Mouse (Mus musculus) ovary, postnatal 10 days (tissue): ENCODE results near the gene Mrps27.

Source experiments
- DNase-seq: peaks from one replicate; pipeline ENCODE4 v3.0.0; 2022; ENCODE audit warnings: low spot score

The Mrps27 gene

GRCm38 (mm10) chr13:99387901-99388811 lies 43.6 kb downstream of the Mrps27 start:
- DNase-seq, result no peak

- DNase-seq, result no peak
These were observed 46.8 kb downstream of the Mrps27 start for GRCm38 (mm10) chr13:99391417-99391816.

- no peak for DNase-seq
These were observed 48.5 kb downstream of the Mrps27 start for GRCm38 (mm10) chr13:99393128-99393527.

DNA sequence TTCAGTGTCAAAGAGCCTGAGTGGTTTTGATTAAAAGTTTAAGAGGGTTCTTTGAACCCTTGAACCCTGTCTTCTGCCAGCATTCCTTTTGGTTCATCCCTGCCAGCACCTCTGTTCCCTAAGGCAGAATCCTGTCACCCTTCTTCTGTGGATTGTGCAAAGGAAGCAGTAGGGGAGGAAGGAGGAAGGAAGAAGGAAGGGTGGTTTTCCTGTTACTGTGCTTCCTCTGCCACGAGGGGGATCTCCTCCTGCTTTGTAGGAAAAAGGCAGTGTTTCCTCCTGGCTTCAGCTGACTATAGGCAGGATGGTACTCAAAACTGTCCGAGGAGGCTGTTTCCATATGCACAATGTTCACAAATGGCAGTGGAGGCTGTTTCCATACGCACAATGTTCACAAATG lies 50.1 kb downstream of the Mrps27 start:
- no peak for DNase-seq

- DNase-seq, result no peak
These were observed 50.9 kb downstream of the Mrps27 start for GRCm38 (mm10) chr13:99395531-99395930.

- no peak for DNase-seq
These were observed 52.6 kb downstream of the Mrps27 start for GRCm38 (mm10) chr13:99397228-99397627.

- no peak for DNase-seq
These were observed 53.6 kb downstream of the Mrps27 start for GRCm38 (mm10) chr13:99398149-99398701.

DNA sequence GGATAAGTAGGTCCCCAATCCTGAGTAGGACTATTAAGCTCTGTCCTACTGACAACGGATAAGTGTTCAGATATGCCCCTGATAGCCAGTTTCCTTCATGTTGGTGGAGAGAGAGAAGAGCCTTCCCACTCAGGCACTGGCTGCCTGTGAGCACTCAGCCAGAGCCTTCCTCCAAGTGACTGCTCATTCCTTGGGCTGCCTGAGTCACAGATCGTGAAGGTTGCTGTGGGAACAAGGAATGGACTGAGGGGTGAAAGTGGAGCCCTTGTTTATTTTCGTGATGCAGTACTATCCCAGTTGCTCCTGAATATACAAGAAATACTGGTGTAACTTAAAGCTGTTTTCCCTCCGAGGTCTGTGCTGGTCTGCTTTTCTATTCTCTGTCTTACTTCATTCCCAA lies 54.8 kb downstream of the Mrps27 start:
- no peak for DNase-seq

- DNase-seq, result no peak
These were observed 64.6 kb downstream of the Mrps27 start for GRCm38 (mm10) chr13:99409216-99409615.

DNA sequence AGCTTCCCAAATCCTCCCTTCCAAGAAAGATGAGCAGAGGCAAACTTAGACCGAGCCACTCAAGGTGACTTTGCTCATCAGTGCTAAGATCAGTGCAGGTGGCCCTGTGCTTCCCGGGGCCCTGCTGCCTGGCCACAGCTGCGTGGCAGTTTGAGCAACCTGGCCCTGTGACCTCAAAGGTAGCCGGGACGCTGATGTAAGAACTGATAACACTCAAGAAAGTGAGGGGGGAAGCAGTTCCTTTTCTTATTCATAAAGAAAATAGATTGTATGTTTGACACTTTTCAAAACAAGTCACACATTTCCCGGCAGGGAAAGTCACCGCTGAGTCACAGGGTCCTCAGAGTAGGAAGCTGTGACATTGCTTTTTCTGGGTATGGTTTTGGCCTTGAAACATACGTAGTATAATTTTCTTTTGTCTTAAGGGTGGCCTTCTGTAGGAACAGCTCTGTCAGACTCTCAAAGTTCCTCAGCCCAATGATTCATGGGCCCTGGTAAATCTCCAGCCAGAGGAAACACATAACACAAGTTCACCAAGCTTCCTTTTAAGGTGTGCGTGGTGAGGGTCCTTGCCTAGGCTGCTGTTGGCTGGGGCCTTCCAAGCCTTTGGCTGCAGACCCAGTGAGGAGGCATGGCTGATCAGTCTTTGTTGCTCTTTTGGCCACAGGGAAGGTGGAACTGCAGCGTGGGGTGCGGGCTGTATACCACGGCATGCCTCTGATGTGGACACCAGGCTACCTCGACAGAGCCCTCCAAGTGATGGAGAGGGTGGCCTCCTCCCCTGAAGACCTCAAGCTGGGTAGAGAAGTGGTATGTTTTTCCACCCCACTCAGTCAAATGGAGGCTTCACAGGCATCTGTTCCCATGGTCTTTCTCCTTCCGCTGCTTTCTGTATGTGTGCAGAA lies 66.3 kb downstream of the Mrps27 start:
- no peak for DNase-seq

DNA sequence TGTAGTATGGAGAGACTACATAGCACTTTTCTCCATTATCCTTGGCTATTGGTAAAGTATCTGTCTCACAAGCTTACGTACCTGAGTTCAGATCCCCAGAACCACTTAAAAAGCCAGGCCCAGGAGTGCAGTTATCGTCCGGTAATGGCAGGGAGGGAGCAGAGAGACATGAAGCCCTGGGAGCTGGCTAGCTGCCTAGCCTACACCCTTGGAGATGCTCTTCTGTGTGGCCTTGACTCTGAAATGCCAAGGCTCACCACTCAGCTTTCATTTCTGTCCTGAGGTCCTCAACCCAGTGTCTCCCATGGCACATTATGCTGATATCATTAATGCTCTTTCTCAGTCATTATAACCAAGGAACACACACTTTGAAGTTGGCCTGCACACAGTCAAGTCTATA lies 67.2 kb downstream of the Mrps27 start:
- no peak for DNase-seq

- DNase-seq, result no peak
These were observed 68.0 kb downstream of the Mrps27 start for GRCm38 (mm10) chr13:99412477-99413080.

- DNase-seq, result no peak
These were observed 69.1 kb downstream of the Mrps27 start for GRCm38 (mm10) chr13:99413481-99414351.

DNA sequence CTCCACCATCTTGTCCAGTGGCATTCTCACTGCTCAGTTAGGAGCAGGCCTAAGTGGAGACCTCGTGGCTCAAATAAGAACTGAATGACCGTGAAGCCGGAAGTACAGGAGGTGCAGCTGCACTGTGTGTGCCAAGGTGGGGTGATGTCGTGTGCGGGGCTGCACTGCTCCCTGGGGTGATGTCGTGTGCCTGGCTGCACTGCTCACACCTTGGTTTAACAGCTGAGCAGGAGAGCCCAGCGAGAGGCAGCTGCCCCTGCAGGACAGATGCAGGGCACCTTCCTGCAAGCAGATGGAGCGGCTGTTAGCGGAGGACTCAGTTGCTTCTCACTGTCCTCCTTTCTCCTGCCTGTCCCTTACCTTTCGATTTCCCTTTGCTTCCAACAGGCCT lies 69.8 kb downstream of the Mrps27 start:
- no peak for DNase-seq

GRCm38 (mm10) chr13:99416601-99417000 lies 72.0 kb downstream of the Mrps27 start:
- no peak for DNase-seq

GRCm38 (mm10) chr13:99423581-99423980 lies 79.0 kb downstream of the Mrps27 start:
- DNase-seq, result no peak

- no peak for DNase-seq
These were observed 88.8 kb downstream of the Mrps27 start for GRCm38 (mm10) chr13:99433068-99434008.

- no peak for DNase-seq
These were observed 89.9 kb downstream of the Mrps27 start for GRCm38 (mm10) chr13:99434494-99434893.

GRCm38 (mm10) chr13:99437051-99437450 lies 92.5 kb downstream of the Mrps27 start:
- no peak for DNase-seq

GRCm38 (mm10) chr13:99439357-99439756 lies 94.8 kb downstream of the Mrps27 start:
- DNase-seq, result no peak
